Mouse (Mus musculus): ENCODE results near the gene Ptpn1. TPM values are rescaled to one million over a fixed set of nuclear protein-coding genes. Genes with fewer than 3 reads are reported as not detected.

The Ptpn1 gene
- polyA plus RNA-seq, 1 experiment from 2014 or later = 50.7 TPM

- H3K27ac ChIP-seq (ENCODE audit: low read depth, low read length) = no peak overlapping the region
- WGBS = 26% methylated on average over 3 of the region's 3 CpGs
- H3K4me1 ChIP-seq (replicated peaks; ENCODE audit: control insufficient read depth, insufficient read depth, low read length) = peaks cover 13% of the 10 kb centered on the region
- H3K9ac ChIP-seq (ENCODE audit: low read depth, low read length) = no peak overlapping the region
- ATAC-seq (replicated peaks; ENCODE audit: low FRiP score) (peak; percentile 46; the same call in 1 of the 2 replicates), DNase-seq (ENCODE audit: low spot score) (no peak)
- H3K9me3 ChIP-seq (ENCODE audit: control insufficient read depth, low read length) = peaks cover under 1% of the 10 kb centered on the region; the same call in 1 of the 2 replicates
- no peaks in the 10 kb centered on the region for H3K27me3 ChIP-seq (replicated peaks; ENCODE audit: control insufficient read depth, insufficient read depth, low read length)
- H3K4me2 ChIP-seq = no peak overlapping the region
- no peak overlapping the region for H3K4me3 ChIP-seq (ENCODE audit: low read depth, low read length)
- H3K36me3 ChIP-seq (ENCODE audit: control insufficient read depth, insufficient read depth, low read length) = no peaks in the 10 kb centered on the region
These were observed 73.8 kb downstream of the Ptpn1 start for GRCm38 (mm10) chr2:168005616-168006015.

DNA sequence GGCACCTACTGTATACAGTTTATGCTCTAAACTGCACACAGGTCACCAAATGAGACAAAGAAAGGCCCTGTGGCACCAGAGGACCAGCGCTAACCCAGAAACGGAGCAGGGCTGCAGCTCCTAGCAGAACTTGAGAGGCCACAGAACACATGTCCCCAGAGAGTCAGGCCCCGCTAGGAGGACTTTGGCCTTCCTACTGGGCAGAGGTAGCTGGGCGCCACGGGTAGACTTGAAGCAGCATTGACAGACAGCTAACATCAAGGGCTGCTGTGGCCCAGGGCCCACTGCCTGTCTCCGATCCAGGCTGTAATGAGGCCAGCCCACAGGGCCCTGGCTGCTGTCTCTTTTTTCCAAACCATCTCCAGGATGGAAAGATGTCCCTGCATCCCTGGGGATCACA lies 74.6 kb downstream of the Ptpn1 start:
- no peak for ATAC-seq (replicated peaks; ENCODE audit: low FRiP score)
- WGBS = 69% methylated on average over 6 of the region's 6 CpGs

GRCm38 (mm10) chr2:168008132-168008531 lies 76.3 kb downstream of the Ptpn1 start:
- no peak for DNase-seq (ENCODE audit: low spot score)
- H3K4me2 ChIP-seq = no peak overlapping the region
- no peak overlapping the region for H3K9ac ChIP-seq (ENCODE audit: low read depth, low read length)
- H3K36me3 ChIP-seq (ENCODE audit: control insufficient read depth, insufficient read depth, low read length) = no peaks in the 10 kb centered on the region
- WGBS = 86% methylated on average over 3 of the region's 3 CpGs
- H3K4me1 ChIP-seq (replicated peaks; ENCODE audit: control insufficient read depth, insufficient read depth, low read length) = peaks cover 16% of the 10 kb centered on the region
- H3K27me3 ChIP-seq (replicated peaks; ENCODE audit: control insufficient read depth, insufficient read depth, low read length) = no peaks in the 10 kb centered on the region
- ATAC-seq (replicated peaks; ENCODE audit: low FRiP score) = no peak
- H3K4me3 ChIP-seq (ENCODE audit: low read depth, low read length) = no peak overlapping the region
- H3K9me3 ChIP-seq (ENCODE audit: control insufficient read depth, low read length) = no peaks in the 10 kb centered on the region
- H3K27ac ChIP-seq (ENCODE audit: low read depth, low read length) = no peak overlapping the region

More for the DNA sequence above, 74.6 kb downstream of the Ptpn1 start:
- H3K4me2 ChIP-seq = no peak overlapping the region
- H3K4me3 ChIP-seq (ENCODE audit: low read depth, low read length) = no peak overlapping the region
- H3K4me1 ChIP-seq (replicated peaks; ENCODE audit: control insufficient read depth, insufficient read depth, low read length) = peaks cover 16% of the 10 kb centered on the region
- H3K27me3 ChIP-seq (replicated peaks; ENCODE audit: control insufficient read depth, insufficient read depth, low read length) = no peaks in the 10 kb centered on the region
- H3K9me3 ChIP-seq (ENCODE audit: control insufficient read depth, low read length) = no peaks in the 10 kb centered on the region
- DNase-seq (ENCODE audit: low spot score) = no peak
- H3K27ac ChIP-seq (ENCODE audit: low read depth, low read length) = no peak overlapping the region
- no peak overlapping the region for H3K9ac ChIP-seq (ENCODE audit: low read depth, low read length)
- H3K36me3 ChIP-seq (ENCODE audit: control insufficient read depth, insufficient read depth, low read length) = no peaks in the 10 kb centered on the region

DNA sequence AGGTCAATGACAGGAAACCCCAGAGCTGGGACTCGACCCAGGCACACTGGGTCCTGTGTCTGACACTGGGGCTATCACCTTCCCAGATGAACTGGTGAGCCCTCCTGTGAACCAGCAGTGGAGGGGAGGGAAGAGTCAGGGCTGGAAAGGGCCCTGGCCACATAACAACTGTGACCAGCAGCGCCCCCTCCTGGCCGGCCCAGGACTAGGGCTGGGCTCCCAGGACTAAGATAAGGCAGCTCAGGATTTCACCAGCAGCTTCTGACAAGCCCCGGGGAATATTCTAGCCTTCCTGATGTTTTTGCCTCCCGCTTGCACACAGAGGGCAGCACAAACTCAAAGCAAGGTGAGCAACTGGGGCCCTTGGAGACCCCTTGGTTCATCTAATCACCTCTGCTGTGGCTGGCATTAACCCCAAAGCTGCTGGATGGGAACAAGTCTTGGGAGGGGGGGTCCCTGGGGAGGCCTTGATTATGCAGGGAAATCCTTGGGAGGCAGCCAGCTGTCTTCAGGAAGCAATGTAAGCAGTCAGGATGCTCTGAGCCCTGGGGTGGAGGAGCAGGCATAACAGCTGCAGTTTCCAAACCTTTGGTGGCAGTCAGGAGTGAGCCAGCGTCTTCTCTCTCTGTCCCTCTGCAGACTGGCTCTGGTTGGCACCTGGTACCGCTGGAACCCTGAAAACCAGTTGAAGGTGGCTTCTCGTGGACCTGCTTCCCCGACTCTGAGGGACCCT lies 78.2 kb downstream of the Ptpn1 start, which contains the start of gene Ripor3:
Gene Ripor3 (minus strand): TSS at position 683 of the 733 bp plus-strand sequence.
- H3K9ac ChIP-seq (ENCODE audit: low read depth, low read length) = no peak within 1 kb of the TSS
- ATAC-seq (replicated peaks; ENCODE audit: low FRiP score) = peak; percentile 49
- H3K4me3 ChIP-seq (ENCODE audit: low read depth, low read length) = no peak within 1 kb of the TSS
- peaks cover 16% of the 10 kb centered on the region for H3K4me1 ChIP-seq (replicated peaks; ENCODE audit: control insufficient read depth, insufficient read depth, low read length)
- H3K9me3 ChIP-seq (ENCODE audit: control insufficient read depth, low read length) = no peaks in the 10 kb centered on the region
- DNase-seq (ENCODE audit: low spot score) = peak; percentile 80
- H3K27me3 ChIP-seq (replicated peaks; ENCODE audit: control insufficient read depth, insufficient read depth, low read length) = no peaks in the 10 kb centered on the region
- no peak within 1 kb of the TSS for H3K27ac ChIP-seq (ENCODE audit: low read depth, low read length)
- H3K36me3 ChIP-seq (ENCODE audit: control insufficient read depth, insufficient read depth, low read length) = no peaks in the 10 kb centered on the region
- H3K4me2 ChIP-seq = no peak within 1 kb of the TSS
- WGBS = 45% methylated on average over 9 of the region's 9 CpGs

- H3K27ac ChIP-seq (ENCODE audit: low read depth, low read length) = no peak overlapping the region
- 31% methylated on average over 11 of the region's 11 CpGs for WGBS
These were observed 79.0 kb downstream of the Ptpn1 start for GRCm38 (mm10) chr2:168010893-168011292.

GRCm38 (mm10) chr2:168016951-168017391 lies 85.1 kb downstream of the Ptpn1 start:
- WGBS = 39% methylated on average over 5 of the region's 5 CpGs
- H3K36me3 ChIP-seq (ENCODE audit: control insufficient read depth, insufficient read depth, low read length) = no peaks in the 10 kb centered on the region
- no peaks in the 10 kb centered on the region for H3K27me3 ChIP-seq (replicated peaks; ENCODE audit: control insufficient read depth, insufficient read depth, low read length)
- no peak overlapping the region for H3K9ac ChIP-seq (ENCODE audit: low read depth, low read length)
- H3K4me1 ChIP-seq (replicated peaks; ENCODE audit: control insufficient read depth, insufficient read depth, low read length) = no peaks in the 10 kb centered on the region; the same call in 1 of the 2 replicates
- no peak for DNase-seq (ENCODE audit: low spot score)
- no peak overlapping the region for H3K4me2 ChIP-seq
- H3K27ac ChIP-seq (ENCODE audit: low read depth, low read length) = no peak overlapping the region
- H3K4me3 ChIP-seq (ENCODE audit: low read depth, low read length) = no peak overlapping the region
- no peaks in the 10 kb centered on the region for H3K9me3 ChIP-seq (ENCODE audit: control insufficient read depth, low read length)
- no peak for ATAC-seq (replicated peaks; ENCODE audit: low FRiP score)

More at GRCm38 (mm10) chr2:168010893-168011292, 79.0 kb downstream of the Ptpn1 start:
- no peaks in the 10 kb centered on the region for H3K36me3 ChIP-seq (ENCODE audit: control insufficient read depth, insufficient read depth, low read length)
- H3K4me1 ChIP-seq (replicated peaks; ENCODE audit: control insufficient read depth, insufficient read depth, low read length) = peaks cover 13% of the 10 kb centered on the region
- H3K4me2 ChIP-seq = no peak overlapping the region
- DNase-seq (ENCODE audit: low spot score) = no peak
- H3K9ac ChIP-seq (ENCODE audit: low read depth, low read length) = no peak overlapping the region
- H3K4me3 ChIP-seq (ENCODE audit: low read depth, low read length) = no peak overlapping the region
- no peak for ATAC-seq (replicated peaks; ENCODE audit: low FRiP score)
- H3K27me3 ChIP-seq (replicated peaks; ENCODE audit: control insufficient read depth, insufficient read depth, low read length) = no peaks in the 10 kb centered on the region
- H3K9me3 ChIP-seq (ENCODE audit: control insufficient read depth, low read length) = no peaks in the 10 kb centered on the region

GRCm38 (mm10) chr2:168019201-168019715 lies 87.4 kb downstream of the Ptpn1 start:
- WGBS = 82% methylated on average over 9 of the region's 9 CpGs
- Histone ChIP-seq H3K9me3 (ENCODE audit: control insufficient read depth, low read length) (no peaks in the 10 kb centered on the region), H3K36me3 (ENCODE audit: control insufficient read depth, insufficient read depth, low read length) (no peaks in the 10 kb centered on the region), H3K27ac (ENCODE audit: low read depth, low read length) (no peak overlapping the region), H3K9ac (ENCODE audit: low read depth, low read length) (no peak overlapping the region), H3K4me2 (no peak overlapping the region), H3K27me3 (replicated peaks; ENCODE audit: control insufficient read depth, insufficient read depth, low read length) (no peaks in the 10 kb centered on the region), H3K4me1 (replicated peaks; ENCODE audit: control insufficient read depth, insufficient read depth, low read length) (peaks cover 7% of the 10 kb centered on the region), H3K4me3 (ENCODE audit: low read depth, low read length) (no peak overlapping the region)
- ATAC-seq (replicated peaks; ENCODE audit: low FRiP score) = no peak
- no peak for DNase-seq (ENCODE audit: low spot score)

DNA sequence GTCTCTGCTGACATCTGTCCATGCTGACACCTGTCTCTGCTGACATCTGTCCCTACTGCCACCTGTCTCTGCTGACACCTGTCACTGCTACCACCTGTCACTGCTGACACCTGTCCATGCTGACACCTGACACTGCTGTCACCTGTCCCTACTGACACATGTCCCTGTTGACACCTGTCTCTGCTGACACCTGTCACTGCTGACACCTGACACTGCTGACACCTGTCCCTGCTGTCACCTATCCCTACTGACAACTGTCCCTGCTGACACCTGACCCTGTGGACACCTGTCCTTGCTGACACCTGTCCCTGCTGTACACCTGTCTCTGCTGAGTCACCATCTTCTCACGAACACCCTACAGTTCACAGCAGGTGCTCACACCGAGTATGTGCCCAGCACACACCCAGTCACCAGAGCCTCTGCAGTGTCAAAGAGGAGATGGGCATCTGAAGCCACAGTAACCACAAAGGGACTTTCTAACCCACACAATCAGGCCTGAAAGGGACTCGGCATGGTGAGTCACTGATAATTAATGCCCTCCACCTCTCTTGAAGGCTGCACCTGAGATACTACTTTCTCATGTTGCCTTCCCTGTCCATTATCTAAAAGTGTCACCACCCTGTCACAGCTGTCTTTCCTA lies 92.0 kb downstream of the Ptpn1 start:
- H3K27me3 ChIP-seq (replicated peaks; ENCODE audit: control insufficient read depth, insufficient read depth, low read length) = no peaks in the 10 kb centered on the region
- H3K27ac ChIP-seq (ENCODE audit: low read depth, low read length) = no peak overlapping the region
- peaks cover 8% of the 10 kb centered on the region for H3K4me1 ChIP-seq (replicated peaks; ENCODE audit: control insufficient read depth, insufficient read depth, low read length)
- H3K36me3 ChIP-seq (ENCODE audit: control insufficient read depth, insufficient read depth, low read length) = peaks cover 4% of the 10 kb centered on the region; the same call in 1 of the 2 replicates
- no peak overlapping the region for H3K4me2 ChIP-seq
- ATAC-seq (replicated peaks; ENCODE audit: low FRiP score) = no peak; the same call in 1 of the 2 replicates
- H3K9ac ChIP-seq (ENCODE audit: low read depth, low read length) = no peak overlapping the region
- 58% methylated on average over 3 of the region's 3 CpGs for WGBS
- no peak for DNase-seq (ENCODE audit: low spot score)
- H3K9me3 ChIP-seq (ENCODE audit: control insufficient read depth, low read length) = peaks cover 6% of the 10 kb centered on the region; the same call in 1 of the 2 replicates
- H3K4me3 ChIP-seq (ENCODE audit: low read depth, low read length) = no peak overlapping the region

All from liver, embryonic 11.5 days (tissue).